Mouse (Mus musculus) forebrain, embryonic 12.5 days (tissue): Measurements from ENCODE around the gene Tmem132c. TPM values are rescaled to one million over a fixed set of nuclear protein-coding genes. Genes with fewer than 3 reads are reported as not detected.

Experiments
- ATAC-seq: fragments of 200-750 bp; cut with Nextera tagmentation; 2 replicates; pipeline ENCODE4 v1.8.0; 2017; ENCODE audit warnings: moderate TSS enrichment; ENCODE audit not compliant: low FRiP score
- H3K27ac ChIP-seq: fragments of 300-500 bp; sonication (generic); 2 replicates; pipeline ENCODE4 v1.5.1; 2016; ENCODE audit warnings: mild to moderate bottlenecking
- H3K27me3 ChIP-seq: fragments of 300-500 bp; sonication (generic); 2 replicates; pipeline ENCODE4 v1.6.1; 2016; ENCODE audit warnings: mild to moderate bottlenecking
- H3K36me3 ChIP-seq: fragments of 300-500 bp; sonication (generic); replicated peaks from 2 replicates; pipeline ENCODE4 v1.6.1; 2016; ENCODE audit warnings: mild to moderate bottlenecking
- H3K4me1 ChIP-seq: fragments of 300-500 bp; sonication (generic); 2 replicates; pipeline ENCODE4 v1.6.1; 2016
- H3K4me2 ChIP-seq: fragments of 300-500 bp; sonication (generic); 2 replicates; pipeline ENCODE4 v1.6.1; 2016; ENCODE audit warnings: mild to moderate bottlenecking, moderate library complexity
- H3K4me3 ChIP-seq: fragments of 300-500 bp; sonication (generic); replicated peaks from 2 replicates; pipeline ENCODE4 v1.5.1; 2016; ENCODE audit warnings: mild to moderate bottlenecking
- H3K9ac ChIP-seq: fragments of 300-500 bp; sonication (generic); 2 replicates; pipeline ENCODE4 v1.6.1; 2016; ENCODE audit warnings: mild to moderate bottlenecking
- H3K9me3 ChIP-seq: fragments of 300-500 bp; sonication (generic); 2 replicates; pipeline ENCODE4 v1.6.1; 2016
- WGBS: fragments of 180-500 bp; shearing (Covaris S2); methylation state at CpG from one replicate; pipeline ENCODE4 v1.1.7; 2016; 5-methylcytosine and 5-hydroxymethylcytosine counted together
- polyA plus RNA-seq: library from polyadenylated mRNA; unstranded; fragments of >200 nt; fragmentation: Nextera tagmentation; extraction: Ambion mirVana; gene quantifications from 2 replicates; pipeline ENCODE4 v1.2.1, GENCODE M21; 2016

The Tmem132c gene
- polyA plus RNA-seq, 1 experiment from 2014 or later = 20.9 TPM

- no peaks in the 10 kb centered on the region for H3K27me3 ChIP-seq
- no peak overlapping the region for H3K4me3 ChIP-seq
- H3K36me3 ChIP-seq = no peaks in the 10 kb centered on the region
- H3K27ac ChIP-seq = no peak overlapping the region
- ATAC-seq = no peak
- H3K9me3 ChIP-seq = no peaks in the 10 kb centered on the region
- H3K9ac ChIP-seq = no peak overlapping the region
- no peak overlapping the region for H3K4me2 ChIP-seq
- WGBS = 73% methylated on average over 2 of the region's 2 CpGs
- H3K4me1 ChIP-seq = peaks cover 7% of the 10 kb centered on the region
Observed at GRCm38 (mm10) chr5:127311005-127311331, 69.4 kb downstream of the Tmem132c start.

GRCm38 (mm10) chr5:127313634-127314033 lies 72.0 kb downstream of the Tmem132c start:
- no peak overlapping the region for H3K27ac ChIP-seq
- no peak for ATAC-seq
- H3K4me1 ChIP-seq = peaks cover 8% of the 10 kb centered on the region
- H3K4me3 ChIP-seq = no peak overlapping the region
- no peak overlapping the region for H3K4me2 ChIP-seq
- 86% methylated on average over 2 of the region's 2 CpGs for WGBS
- H3K9me3 ChIP-seq = no peaks in the 10 kb centered on the region
- H3K36me3 ChIP-seq = no peaks in the 10 kb centered on the region
- H3K9ac ChIP-seq = no peak overlapping the region
- no peaks in the 10 kb centered on the region for H3K27me3 ChIP-seq

- no peak overlapping the region for H3K4me2 ChIP-seq
- peak overlapping the region; percentile 50; the same call in 1 of the 2 replicates for H3K27ac ChIP-seq
- ATAC-seq = no peak
- peaks cover 54% of the 10 kb centered on the region for H3K4me1 ChIP-seq
- no peak overlapping the region for H3K4me3 ChIP-seq
- H3K9ac ChIP-seq = no peak overlapping the region
- H3K36me3 ChIP-seq = no peaks in the 10 kb centered on the region
- H3K27me3 ChIP-seq = no peaks in the 10 kb centered on the region
- 28% methylated on average over 12 of the region's 12 CpGs for WGBS
- H3K9me3 ChIP-seq = no peaks in the 10 kb centered on the region
Observed at GRCm38 (mm10) chr5:127319096-127319779, 77.6 kb downstream of the Tmem132c start.

GRCm38 (mm10) chr5:127324645-127325044 lies 83.0 kb downstream of the Tmem132c start:
- Histone ChIP-seq H3K36me3 (no peaks in the 10 kb centered on the region), H3K27me3 (no peaks in the 10 kb centered on the region), H3K9me3 (no peaks in the 10 kb centered on the region), H3K27ac (peak overlapping the region; percentile 90), H3K4me2 (peak overlapping the region; percentile 49), H3K4me1 (peaks cover 51% of the 10 kb centered on the region), H3K9ac (peak overlapping the region; percentile 38; the same call in 1 of the 2 replicates), H3K4me3 (no peak overlapping the region)
- no peak for ATAC-seq
- WGBS = 41% methylated on average over 2 of the region's 2 CpGs

- peak; percentile 72 for ATAC-seq
- Histone ChIP-seq H3K9me3 (no peaks in the 10 kb centered on the region), H3K27ac (peak overlapping the region; percentile 86), H3K4me3 (no peak overlapping the region), H3K36me3 (no peaks in the 10 kb centered on the region), H3K4me2 (peak overlapping the region; percentile 40), H3K9ac (no peak overlapping the region), H3K4me1 (peaks cover 51% of the 10 kb centered on the region), H3K27me3 (peaks cover 8% of the 10 kb centered on the region; the same call in 1 of the 2 replicates)
- WGBS = 9% methylated on average over 15 of the region's 15 CpGs
Observed at GRCm38 (mm10) chr5:127336048-127336907, 94.7 kb downstream of the Tmem132c start.

- peak overlapping the region; percentile 86 for H3K27ac ChIP-seq
- no peak overlapping the region for H3K9ac ChIP-seq
- H3K4me2 ChIP-seq = peak overlapping the region; percentile 40
- H3K9me3 ChIP-seq = no peaks in the 10 kb centered on the region
- H3K4me3 ChIP-seq = no peak overlapping the region
- WGBS = 11% methylated on average over 5 of the region's 5 CpGs
- peaks cover 8% of the 10 kb centered on the region; the same call in 1 of the 2 replicates for H3K27me3 ChIP-seq
- no peak; the same call in 1 of the 2 replicates for ATAC-seq
- H3K4me1 ChIP-seq = peaks cover 51% of the 10 kb centered on the region
- no peaks in the 10 kb centered on the region for H3K36me3 ChIP-seq
Observed at GRCm38 (mm10) chr5:127336908-127337265, 95.3 kb downstream of the Tmem132c start.

- Histone ChIP-seq H3K4me1 (peaks cover 51% of the 10 kb centered on the region), H3K27me3 (peaks cover 10% of the 10 kb centered on the region; the same call in 1 of the 2 replicates), H3K4me3 (no peak overlapping the region), H3K9me3 (no peaks in the 10 kb centered on the region), H3K27ac (peak overlapping the region; percentile 75), H3K4me2 (no peak overlapping the region), H3K36me3 (no peaks in the 10 kb centered on the region), H3K9ac (no peak overlapping the region)
- under 1% methylated on average over 5 of the region's 5 CpGs for WGBS
- ATAC-seq = peak; percentile 13; the same call in 1 of the 2 replicates
Observed at GRCm38 (mm10) chr5:127339016-127339435, 97.4 kb downstream of the Tmem132c start.

GRCm38 (mm10) chr5:127341158-127341557 lies 99.5 kb downstream of the Tmem132c start:
- H3K36me3 ChIP-seq = no peaks in the 10 kb centered on the region
- H3K4me1 ChIP-seq = peaks cover 45% of the 10 kb centered on the region
- H3K4me2 ChIP-seq = no peak overlapping the region
- H3K27ac ChIP-seq = no peak overlapping the region
- no peak overlapping the region for H3K9ac ChIP-seq
- ATAC-seq = no peak
- H3K4me3 ChIP-seq = no peak overlapping the region
- H3K9me3 ChIP-seq = no peaks in the 10 kb centered on the region
- peaks cover 13% of the 10 kb centered on the region; the same call in 1 of the 2 replicates for H3K27me3 ChIP-seq
- 32% methylated on average over 3 of the region's 3 CpGs for WGBS

GRCm38 (mm10) chr5:127344721-127345120 lies 103.1 kb downstream of the Tmem132c start:
- H3K36me3 ChIP-seq = no peaks in the 10 kb centered on the region
- WGBS = 42% methylated on average over 2 of the region's 2 CpGs
- no peak overlapping the region for H3K4me2 ChIP-seq
- H3K9me3 ChIP-seq = no peaks in the 10 kb centered on the region
- peaks cover 12% of the 10 kb centered on the region; the same call in 1 of the 2 replicates for H3K27me3 ChIP-seq
- H3K4me1 ChIP-seq = peaks cover 42% of the 10 kb centered on the region
- H3K9ac ChIP-seq = no peak overlapping the region
- no peak for ATAC-seq
- H3K27ac ChIP-seq = no peak overlapping the region
- no peak overlapping the region for H3K4me3 ChIP-seq

- Histone ChIP-seq H3K9me3 (no peaks in the 10 kb centered on the region), H3K4me2 (no peak overlapping the region), H3K4me3 (no peak overlapping the region), H3K36me3 (no peaks in the 10 kb centered on the region), H3K27ac (peak overlapping the region; percentile 25; the same call in 1 of the 2 replicates), H3K4me1 (peaks cover 35% of the 10 kb centered on the region), H3K27me3 (0 out of 2 replicates have a peak, but pooled peaks cover 6% of the 10 kb centered on the region), H3K9ac (no peak overlapping the region)
- 66% methylated on average over 2 of the region's 2 CpGs for WGBS
- ATAC-seq = peak; percentile 23; the same call in 1 of the 2 replicates
Observed at GRCm38 (mm10) chr5:127346364-127346763, 104.8 kb downstream of the Tmem132c start.

GRCm38 (mm10) chr5:127347053-127347748 lies 105.6 kb downstream of the Tmem132c start:
- no peak overlapping the region for H3K4me3 ChIP-seq
- peaks cover 35% of the 10 kb centered on the region for H3K4me1 ChIP-seq
- H3K4me2 ChIP-seq = no peak overlapping the region
- no peak overlapping the region for H3K9ac ChIP-seq
- H3K27me3 ChIP-seq = 0 out of 2 replicates have a peak, but pooled peaks cover 6% of the 10 kb centered on the region
- ATAC-seq = peak; percentile 75; the same call in 1 of the 2 replicates
- H3K27ac ChIP-seq = peak overlapping the region; percentile 67
- H3K36me3 ChIP-seq = no peaks in the 10 kb centered on the region
- 52% methylated on average over 12 of the region's 12 CpGs for WGBS
- H3K9me3 ChIP-seq = no peaks in the 10 kb centered on the region
